Mouse (Mus musculus) erythroblast, embryonic 14.5 days (primary cell): ENCODE measurements at regions not wholly inside any gene's neighbourhood (a gene's known extent, or its start where the extent isn't known, plus 50 kb on each side); places are given as distances from the start of the nearest gene placed in this dataset.
"Not testable (repeated sequence)": the region's sequence is repeated elsewhere in the genome, so short reads cannot be mapped to it uniquely, and the experiment has no call there.

Source experiments
- H3K27me3 ChIP-seq: 2 replicates; pipeline ENCODE4 v1.6.1; 2012; ENCODE audit warnings: inconsistent platforms; ENCODE audit not compliant: control insufficient read depth
- H3K36me3 ChIP-seq: 2 replicates; pipeline ENCODE4 v1.6.1; 2012; ENCODE audit warnings: mild to moderate bottlenecking, inconsistent platforms; ENCODE audit not compliant: control insufficient read depth
- H3K4me1 ChIP-seq: 2 replicates; pipeline ENCODE4 v1.6.1; 2012; ENCODE audit warnings: inconsistent platforms; ENCODE audit not compliant: control insufficient read depth
- H3K4me3 ChIP-seq: replicated peaks from 2 replicates; pipeline ENCODE3; 2012; ENCODE audit warnings: moderate library complexity, mild to moderate bottlenecking, inconsistent platforms
- H3K9me3 ChIP-seq: 2 replicates; pipeline ENCODE4 v1.6.1; 2012; ENCODE audit warnings: low read length, inconsistent platforms, mixed read lengths; ENCODE audit not compliant: control insufficient read depth
- GATA1 ChIP-seq: IDR thresholded peaks from 2 replicates; pipeline ENCODE4 v1.6.1; 2012; ENCODE audit warnings: low read length, inconsistent platforms, mixed read lengths
- TAL1 ChIP-seq: IDR thresholded peaks from 3 replicates; pipeline ENCODE4 v1.6.1; 2012; ENCODE audit warnings: low read length, inconsistent platforms, mixed read lengths

DNA sequence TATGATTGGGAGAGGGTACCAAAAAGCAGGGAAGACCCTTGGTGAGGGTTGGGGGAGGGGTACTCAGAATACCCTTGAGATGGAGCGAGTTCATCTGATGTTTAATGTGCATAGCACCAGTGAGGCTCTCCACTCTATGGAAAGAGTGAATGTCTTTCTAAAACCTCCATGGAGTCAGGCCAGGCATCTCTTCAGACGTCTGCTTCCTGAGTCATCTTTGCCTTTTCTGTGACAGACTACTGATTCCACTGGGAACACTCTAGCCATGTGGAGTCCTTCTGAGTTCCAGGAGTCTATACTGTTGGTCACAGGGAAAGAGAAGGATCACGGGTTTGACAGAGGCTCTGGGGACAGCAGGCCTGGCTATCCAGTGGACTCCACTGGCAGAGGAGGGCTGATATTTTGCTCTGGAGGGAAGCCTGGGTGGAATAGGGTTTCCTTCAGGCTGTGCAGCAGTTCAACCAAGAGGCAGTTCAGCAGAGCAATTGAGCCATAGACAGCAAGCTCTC, 169.9 kb downstream of the Bcl2l11 start:
- H3K4me3 ChIP-seq, result no peak overlapping the region

DNA sequence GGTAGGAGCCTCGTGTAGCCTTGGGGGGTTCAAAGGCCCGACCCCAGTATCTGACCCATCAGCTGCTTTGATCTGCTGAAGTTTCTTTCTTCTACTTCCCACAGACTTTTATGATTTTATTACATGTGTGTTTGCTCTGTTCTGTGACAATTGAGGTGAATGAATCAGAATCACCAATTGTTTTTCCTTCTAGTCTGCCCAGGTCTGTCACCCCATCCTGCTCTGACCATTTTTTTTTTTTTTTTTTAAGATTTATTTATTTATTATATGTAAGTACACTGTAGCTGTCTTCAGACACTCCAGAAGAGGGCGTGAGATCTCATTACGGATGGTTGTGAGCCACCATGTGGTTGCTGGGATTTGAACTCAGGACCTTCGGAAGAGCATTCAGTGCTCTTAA, 170.6 kb downstream of the Bcl2l11 start:
- not testable (repeated sequence) for H3K36me3 ChIP-seq, H3K4me1 ChIP-seq, H3K27me3 ChIP-seq, H3K9me3 ChIP-seq, H3K4me3 ChIP-seq

More for the DNA sequence above, 169.9 kb downstream of the Bcl2l11 start:
- Histone ChIP-seq H3K4me1 (no peaks in the 10 kb centered on the region), H3K27me3 (no peaks in the 10 kb centered on the region), H3K36me3 (no peaks in the 10 kb centered on the region), H3K9me3 (no peaks in the 10 kb centered on the region)
- no peak for TF ChIP-seq TAL1
- no peak for TF ChIP-seq GATA1

DNA sequence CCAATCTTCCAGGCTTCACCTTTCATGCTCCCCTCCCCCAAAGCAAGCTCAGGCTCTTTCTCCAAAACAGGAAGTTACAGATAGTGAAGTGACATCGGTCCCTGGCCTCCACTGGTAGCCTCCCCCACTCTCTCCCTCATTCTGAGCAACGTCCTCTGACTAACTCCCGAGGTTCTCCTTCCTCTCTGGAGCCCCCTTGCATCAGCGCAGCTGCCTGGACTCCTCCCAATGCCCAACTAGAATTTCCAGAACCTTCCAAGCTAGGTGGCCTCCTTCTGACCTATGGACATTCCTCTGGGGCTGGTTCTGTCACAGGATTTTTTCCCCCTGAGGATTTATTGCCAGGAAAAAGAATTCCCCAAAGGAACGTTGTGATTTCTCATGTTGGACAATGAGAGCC, 171.1 kb downstream of the Bcl2l11 start:
- no peak for TF ChIP-seq GATA1
- no peak for TF ChIP-seq TAL1
- Histone ChIP-seq H3K4me1 (no peaks in the 10 kb centered on the region), H3K36me3 (no peaks in the 10 kb centered on the region), H3K9me3 (no peaks in the 10 kb centered on the region), H3K4me3 (no peak overlapping the region), H3K27me3 (no peaks in the 10 kb centered on the region)

DNA sequence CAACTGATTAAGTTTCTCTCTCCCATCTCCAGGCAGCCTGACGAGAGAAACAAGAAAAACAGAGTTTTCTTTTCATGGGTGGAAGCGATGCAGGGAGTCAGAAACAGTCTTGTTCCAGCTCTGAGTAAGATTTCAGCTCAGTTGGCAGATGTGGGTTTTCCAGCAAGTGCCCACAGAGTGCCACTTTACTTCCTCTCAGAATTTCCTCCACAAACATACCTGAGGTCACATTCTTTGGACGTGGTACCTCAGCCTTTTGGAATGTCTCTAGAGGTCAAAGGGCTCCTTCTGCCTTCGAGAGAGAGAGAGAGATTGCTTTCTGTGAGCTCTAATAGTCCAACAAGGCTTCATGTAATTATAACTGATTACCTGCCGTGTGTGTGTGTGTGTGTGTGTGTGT, 172.0 kb downstream of the Bcl2l11 start:
- Histone ChIP-seq H3K4me3 (no peak overlapping the region), H3K9me3 (no peaks in the 10 kb centered on the region), H3K36me3 (no peaks in the 10 kb centered on the region), H3K4me1 (no peaks in the 10 kb centered on the region), H3K27me3 (no peaks in the 10 kb centered on the region)
- TF ChIP-seq GATA1 (no peak), TAL1 (no peak)

DNA sequence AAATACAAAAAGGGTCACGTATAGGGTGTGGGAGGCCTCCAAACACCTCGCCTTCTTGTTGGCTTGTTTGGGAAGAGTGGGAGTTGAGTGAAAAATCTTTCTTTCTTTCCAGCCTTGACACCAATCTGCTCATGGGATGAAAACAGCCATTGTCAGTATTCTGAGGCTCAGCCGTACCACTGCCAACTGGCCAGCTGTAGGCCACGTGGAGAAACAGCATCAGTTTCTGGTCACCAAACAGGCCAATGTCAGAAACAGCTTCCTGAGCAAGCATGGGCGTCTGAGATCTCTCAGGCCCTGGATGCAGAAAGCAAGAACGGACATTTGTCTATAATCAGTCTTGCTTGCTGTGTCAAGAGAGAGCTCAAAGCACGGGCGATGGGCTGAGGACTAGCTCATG, 173.2 kb downstream of the Bcl2l11 start:
- no peaks in the 10 kb centered on the region for H3K4me1 ChIP-seq
- H3K36me3 ChIP-seq, result no peaks in the 10 kb centered on the region
- H3K4me3 ChIP-seq, result no peak overlapping the region
- TF ChIP-seq TAL1 (no peak), GATA1 (no peak)
- H3K27me3 ChIP-seq, result no peaks in the 10 kb centered on the region
- no peaks in the 10 kb centered on the region for H3K9me3 ChIP-seq

DNA sequence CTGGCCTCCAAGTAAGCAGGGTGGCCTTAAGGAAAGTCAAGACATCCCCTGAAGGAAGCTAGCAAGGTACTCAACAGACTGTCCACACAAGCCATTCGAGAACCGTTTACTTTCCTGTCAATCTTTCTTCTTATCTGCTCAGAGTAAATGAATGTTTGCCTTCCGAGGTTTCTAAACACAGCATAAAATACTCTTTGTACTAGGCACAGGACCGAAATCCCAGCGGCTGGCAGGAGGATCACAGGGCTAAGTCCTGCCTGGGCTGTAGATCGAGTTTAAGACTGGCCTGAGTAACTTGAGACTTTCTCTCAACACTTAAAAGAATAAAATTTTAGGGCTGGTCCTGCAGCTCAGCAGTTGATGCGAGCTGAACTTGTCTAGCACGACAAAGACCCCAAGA, 175.9 kb downstream of the Bcl2l11 start:
- no peaks in the 10 kb centered on the region for H3K36me3 ChIP-seq
- H3K4me1 ChIP-seq, result no peaks in the 10 kb centered on the region
- H3K27me3 ChIP-seq, result no peaks in the 10 kb centered on the region
- no peaks in the 10 kb centered on the region for H3K9me3 ChIP-seq
- no peak overlapping the region for H3K4me3 ChIP-seq
- TF ChIP-seq TAL1, result no peak

DNA sequence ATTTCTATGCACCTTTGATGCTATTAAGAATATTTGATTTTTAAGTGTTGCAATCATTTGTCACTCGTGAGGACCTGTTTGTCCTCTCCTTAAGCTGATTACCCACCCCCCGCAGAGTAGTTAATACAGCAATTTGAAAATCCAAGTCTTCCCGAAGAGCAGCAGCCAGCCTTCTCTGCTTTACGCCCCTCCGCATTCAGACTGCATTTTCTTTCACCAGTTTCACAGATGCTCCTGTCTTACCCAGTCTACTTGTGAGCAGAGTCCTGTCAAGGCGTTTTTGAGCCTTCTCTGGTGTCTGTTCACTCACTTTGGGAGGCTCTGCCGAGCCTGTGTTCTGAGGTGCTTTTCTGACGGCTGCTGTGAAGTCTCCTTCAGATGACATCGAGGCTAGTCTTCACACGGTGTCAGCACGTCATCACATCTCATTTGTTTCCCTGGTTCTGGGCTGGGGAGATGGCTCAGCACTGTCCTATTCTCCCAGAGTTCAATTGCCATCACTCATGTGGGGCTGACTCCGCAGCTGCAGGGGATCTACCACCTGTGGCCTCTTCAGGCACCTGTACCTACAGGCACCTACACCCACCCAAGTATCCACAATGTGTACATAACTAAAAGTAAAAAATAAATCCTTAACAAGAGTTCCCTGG, 178.3 kb downstream of the Bcl2l11 start:
- H3K4me3 ChIP-seq, result no peak overlapping the region
- no peaks in the 10 kb centered on the region for H3K27me3 ChIP-seq
- H3K4me1 ChIP-seq, result no peaks in the 10 kb centered on the region
- H3K36me3 ChIP-seq, result no peaks in the 10 kb centered on the region
- no peaks in the 10 kb centered on the region for H3K9me3 ChIP-seq
- TF ChIP-seq TAL1 (no peak), GATA1 (no peak)

DNA sequence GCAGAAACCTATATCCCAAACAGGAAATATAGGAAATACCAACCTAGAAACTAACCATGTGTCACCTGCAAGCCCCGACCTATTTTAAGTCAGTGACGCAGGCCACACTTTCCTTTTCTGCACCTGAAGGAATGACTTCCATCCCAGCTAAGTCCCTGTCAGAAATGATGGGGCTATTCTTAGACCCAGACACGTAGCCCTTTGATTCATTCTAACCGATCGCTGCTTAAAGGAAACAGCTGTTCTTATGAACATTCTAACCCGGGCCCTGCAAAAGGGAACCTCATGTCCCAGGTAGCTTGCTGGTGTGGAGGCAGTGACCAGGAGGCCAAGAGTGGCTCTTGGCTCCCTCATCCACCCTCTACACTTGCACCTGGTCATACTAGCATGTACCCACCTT, 180.9 kb downstream of the Bcl2l11 start:
- Histone ChIP-seq H3K27me3 (no peaks in the 10 kb centered on the region), H3K36me3 (no peaks in the 10 kb centered on the region), H3K9me3 (no peaks in the 10 kb centered on the region), H3K4me3 (no peak overlapping the region), H3K4me1 (no peaks in the 10 kb centered on the region)
- no peak for TF ChIP-seq GATA1
- TF ChIP-seq TAL1, result no peak

DNA sequence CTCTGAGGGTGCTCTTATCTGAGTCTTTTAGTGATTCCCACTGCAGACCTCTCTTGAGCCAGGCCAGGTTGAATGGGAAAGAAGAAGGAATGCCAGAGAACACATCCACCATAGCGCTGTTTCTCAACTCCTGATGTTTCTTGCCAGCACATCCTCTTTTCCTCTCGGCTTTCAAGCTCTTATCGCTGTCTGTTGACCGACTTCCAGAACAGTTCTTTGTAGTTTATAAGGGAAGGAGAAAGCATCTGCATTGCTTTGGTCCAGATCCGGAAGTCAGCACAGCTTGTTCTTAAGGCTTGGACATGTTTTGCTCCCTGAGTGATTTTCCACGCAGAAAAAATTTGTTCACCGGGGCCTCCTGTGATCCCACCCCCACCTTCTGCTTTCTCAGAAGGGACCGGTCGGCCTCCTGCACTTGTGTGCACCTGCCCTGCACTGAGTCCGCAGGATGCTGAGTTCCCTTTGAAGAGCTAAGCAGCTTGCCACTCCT, 183.7 kb downstream of the Bcl2l11 start:
- TF ChIP-seq GATA1 (no peak), TAL1 (no peak)
- Histone ChIP-seq H3K9me3 (no peaks in the 10 kb centered on the region), H3K4me1 (no peaks in the 10 kb centered on the region), H3K36me3 (no peaks in the 10 kb centered on the region), H3K27me3 (no peaks in the 10 kb centered on the region), H3K4me3 (no peak overlapping the region)

DNA sequence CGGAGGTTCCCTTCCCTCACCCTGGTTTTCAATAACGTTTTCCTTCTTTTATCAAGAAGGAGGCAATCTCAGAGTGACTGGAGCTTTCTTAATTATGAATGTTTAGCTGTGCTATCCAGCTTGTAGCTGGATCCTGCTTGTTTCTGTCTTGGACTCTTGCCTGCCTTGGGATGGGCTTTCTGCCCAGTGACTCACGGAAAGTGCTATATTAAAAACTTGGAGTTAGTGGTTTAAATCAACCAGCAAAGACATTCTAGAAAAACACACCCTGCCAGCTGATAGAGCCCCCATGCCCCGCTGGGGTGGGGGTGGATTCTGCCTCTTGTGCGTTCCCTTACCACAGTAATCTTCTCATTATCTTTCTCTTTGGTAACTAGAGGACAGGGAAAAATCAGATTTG, 184.2 kb downstream of the Bcl2l11 start:
- H3K27me3 ChIP-seq, result no peaks in the 10 kb centered on the region
- H3K4me1 ChIP-seq, result no peaks in the 10 kb centered on the region
- H3K36me3 ChIP-seq, result no peaks in the 10 kb centered on the region
- H3K4me3 ChIP-seq, result no peak overlapping the region
- no peaks in the 10 kb centered on the region for H3K9me3 ChIP-seq
- TF ChIP-seq GATA1 (no peak), TAL1 (no peak)
